Mouse (Mus musculus) neutrophil, adult 59 days (primary cell): ENCODE measurements around the gene Smim23. TPM values are rescaled to one million over a fixed set of nuclear protein-coding genes. Genes with fewer than 3 reads are reported as not detected.

Experiments
- total RNA-seq, 2 experiments: library from RNA; stranded (reverse); gene quantifications; 1 replicate in 1 of 2; 2 replicates in 1 of 2; pipeline ENCODE4 v1.2.4; 2023

Smim23 gene
- not detected for total RNA-seq

GRCm38 (mm10) chr11:32824505-32824904 is at the start of gene Smim23:
Smim23 (minus strand) TSS chr11:32824605.

Other genes with a start within 250 kb of the Smim23 start
- gene Fbxw11, start 181.9 kb downstream of the Smim23 start, total RNA-seq: 10 to 100 TPM; 61.9 to 70.7 TPM